Mouse (Mus musculus): ENCODE data around the gene Rgs6.

- TF ChIP-seq CTCF (IDR thresholded peaks at IDR 0.05) = no peak
- TF ChIP-seq POLR2A (IDR thresholded peaks at IDR 0.05; ENCODE audit: insufficient read depth, low read depth, low read length) = no peak
- no peak for TF ChIP-seq EP300 (IDR thresholded peaks at IDR 0.05; ENCODE audit: insufficient read depth, low read depth, low read length)
Observed at GRCm38 (mm10) chr12:83092001-83092400, 503.9 kb downstream of the Rgs6 start.

Data from heart, adult 2 months (tissue).